Mouse (Mus musculus) large intestine, adult 2 months (tissue): ENCODE results near the gene 2410004P03Rik. TPM values are rescaled to one million over a fixed set of nuclear protein-coding genes. Genes with fewer than 3 reads are reported as not detected.

Source experiments
- DNase-seq: peaks from one replicate; pipeline ENCODE4 v3.0.0-alpha.2; 2012; ENCODE audit warnings: low read depth, low spot score
- WGBS: fragments of 180-500 bp; shearing (Covaris S2); methylation state at CpG from one replicate; pipeline ENCODE4 v1.1.7; 2018; 5-methylcytosine and 5-hydroxymethylcytosine counted together
- polyA plus RNA-seq: library from polyadenylated mRNA; depleted of rRNA; stranded (reverse); fragments of >200 nt; gene quantifications from 2 replicates; pipeline ENCODE4 v1.2.3, GENCODE M21; 2012; rRNA removed

2410004P03Rik gene
- polyA plus RNA-seq: 0.19 and 0.52 TPM in 2 replicates

- DNase-seq: peak; percentile 43
- 12% methylated on average over 29 of the region's 29 CpGs for WGBS
Observed at GRCm38 (mm10) chr12:17011100-17011870, at the start of gene 2410004P03Rik. Gene 2410004P03Rik, minus strand, starts transcription at chr12:17011727.

- 26% methylated on average over 7 of the region's 7 CpGs for WGBS
- DNase-seq: no peak
Observed at GRCm38 (mm10) chr12:17061183-17061722, 49.7 kb upstream of the 2410004P03Rik start.

GRCm38 (mm10) chr12:17058490-17058889, 47.0 kb upstream of the 2410004P03Rik start:
- WGBS: 51% methylated on average over 10 of the region's 10 CpGs
- peak; percentile 14 for DNase-seq

- no peak for DNase-seq
- 79% methylated on average over 8 of the region's 8 CpGs for WGBS
Observed at GRCm38 (mm10) chr12:17057110-17057509, 45.6 kb upstream of the 2410004P03Rik start.

GRCm38 (mm10) chr12:17055766-17056165, 44.2 kb upstream of the 2410004P03Rik start:
- DNase-seq: no peak
- 89% methylated on average over 4 of the region's 4 CpGs for WGBS

GRCm38 (mm10) chr12:17054691-17055090, 43.2 kb upstream of the 2410004P03Rik start:
- WGBS: 57% methylated on average over 4 of the region's 4 CpGs
- no peak for DNase-seq

- DNase-seq: no peak
- WGBS: 70% methylated on average over 2 of the region's 2 CpGs
Observed at GRCm38 (mm10) chr12:17052673-17053072, 41.1 kb upstream of the 2410004P03Rik start.

GRCm38 (mm10) chr12:17051057-17051456, 39.5 kb upstream of the 2410004P03Rik start:
- DNase-seq: no peak
- 37% methylated on average over 4 of the region's 4 CpGs for WGBS

- DNase-seq: no peak
- WGBS: 97% methylated on average over 1 of the region's 1 CpGs
Observed at GRCm38 (mm10) chr12:17049796-17050195, 38.3 kb upstream of the 2410004P03Rik start.

- 86% methylated on average over 7 of the region's 7 CpGs for WGBS
- no peak for DNase-seq
Observed at GRCm38 (mm10) chr12:17048979-17049612, 37.6 kb upstream of the 2410004P03Rik start.

- WGBS: 57% methylated on average over 5 of the region's 5 CpGs
- no peak for DNase-seq
Observed at GRCm38 (mm10) chr12:17043311-17043710, 31.8 kb upstream of the 2410004P03Rik start.

GRCm38 (mm10) chr12:17040567-17040966, 29.0 kb upstream of the 2410004P03Rik start:
- no peak for DNase-seq
- WGBS: 0% methylated on average over 1 of the region's 1 CpGs

- 63% methylated on average over 2 of the region's 2 CpGs for WGBS
- no peak for DNase-seq
Observed at GRCm38 (mm10) chr12:17039415-17039814, 27.9 kb upstream of the 2410004P03Rik start.

- 77% methylated on average over 6 of the region's 6 CpGs for WGBS
- DNase-seq: no peak
Observed at GRCm38 (mm10) chr12:17038246-17038645, 26.7 kb upstream of the 2410004P03Rik start.

GRCm38 (mm10) chr12:17037053-17037610, 25.6 kb upstream of the 2410004P03Rik start:
- WGBS: 43% methylated on average over 14 of the region's 14 CpGs
- DNase-seq: no peak

GRCm38 (mm10) chr12:17036532-17036931, 25.0 kb upstream of the 2410004P03Rik start:
- DNase-seq: no peak
- 59% methylated on average over 9 of the region's 9 CpGs for WGBS

- WGBS: 65% methylated on average over 2 of the region's 2 CpGs
- no peak for DNase-seq
Observed at GRCm38 (mm10) chr12:17035128-17035527, 23.6 kb upstream of the 2410004P03Rik start.

- 73% methylated on average over 5 of the region's 5 CpGs for WGBS
- no peak for DNase-seq
Observed at GRCm38 (mm10) chr12:17034671-17035070, 23.1 kb upstream of the 2410004P03Rik start.

GRCm38 (mm10) chr12:17033464-17033841, 21.9 kb upstream of the 2410004P03Rik start:
- no peak for DNase-seq
- 61% methylated on average over 9 of the region's 9 CpGs for WGBS

- WGBS: 32% methylated on average over 13 of the region's 13 CpGs
- DNase-seq: peak; percentile 53
Observed at GRCm38 (mm10) chr12:17032694-17033463, 21.4 kb upstream of the 2410004P03Rik start.
